Mouse (Mus musculus): ENCODE data around the gene Nav1.

The Nav1 gene

DNA sequence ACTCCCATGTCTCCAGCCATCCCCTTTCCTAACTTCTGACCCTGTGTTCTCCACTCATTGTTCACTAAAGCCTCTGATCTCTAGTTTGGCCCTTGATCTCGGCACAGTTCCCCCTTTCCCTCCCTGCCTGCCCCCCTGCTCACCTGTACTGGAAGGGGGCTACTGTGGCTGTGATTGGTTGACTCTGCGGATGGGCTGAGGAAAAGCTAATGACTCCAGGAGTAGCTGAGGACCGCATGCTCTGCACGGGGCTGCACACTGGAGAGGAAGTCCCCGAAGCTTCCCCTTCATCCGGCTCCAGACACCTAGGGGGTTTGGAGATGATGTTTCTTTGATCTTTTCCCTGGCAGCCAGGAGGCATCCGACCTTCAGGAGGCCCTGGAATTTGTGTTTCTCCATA lies at the start of gene Nav1:
Nav1 (minus strand) TSS at position 277 of the 400 bp plus-strand sequence.
- no peak for DNase-seq

GRCm38 (mm10) chr1:135653909-135654308 lies 46.8 kb upstream of the Nav1 start:
- no peak for DNase-seq

GRCm38 (mm10) chr1:135645459-135646195 lies 38.5 kb upstream of the Nav1 start:
- DNase-seq, result no peak

GRCm38 (mm10) chr1:135644110-135644509 lies 37.0 kb upstream of the Nav1 start:
- no peak for DNase-seq

GRCm38 (mm10) chr1:135643691-135644090 lies 36.6 kb upstream of the Nav1 start:
- no peak for DNase-seq

DNA sequence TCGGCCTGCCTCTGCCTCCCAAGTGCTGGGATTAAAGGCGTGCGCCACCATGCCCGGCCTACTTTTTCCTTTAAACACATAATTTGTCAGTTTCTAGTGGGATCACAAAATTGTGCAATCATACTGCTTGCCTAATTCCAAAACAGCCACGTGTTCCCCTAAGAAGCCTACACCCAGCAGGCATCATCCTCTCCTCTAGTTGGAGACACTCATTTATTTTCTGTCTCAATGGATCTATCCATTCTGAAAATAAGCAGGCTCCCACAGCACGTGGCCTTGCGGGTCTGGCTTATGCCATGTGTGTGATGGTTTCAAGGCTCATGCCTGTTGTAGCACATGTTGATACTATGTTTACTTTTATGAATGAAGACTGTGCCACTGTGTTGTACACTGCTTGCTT lies 32.8 kb upstream of the Nav1 start:
- DNase-seq, result no peak

GRCm38 (mm10) chr1:135639093-135639492 lies 32.0 kb upstream of the Nav1 start:
- no peak for DNase-seq

GRCm38 (mm10) chr1:135637574-135638008 lies 30.5 kb upstream of the Nav1 start:
- DNase-seq, result no peak

- DNase-seq, result no peak
Measured at GRCm38 (mm10) chr1:135636111-135636511, 29.0 kb upstream of the Nav1 start.

- DNase-seq, result no peak
Measured at GRCm38 (mm10) chr1:135635323-135636064, 28.4 kb upstream of the Nav1 start.

DNA sequence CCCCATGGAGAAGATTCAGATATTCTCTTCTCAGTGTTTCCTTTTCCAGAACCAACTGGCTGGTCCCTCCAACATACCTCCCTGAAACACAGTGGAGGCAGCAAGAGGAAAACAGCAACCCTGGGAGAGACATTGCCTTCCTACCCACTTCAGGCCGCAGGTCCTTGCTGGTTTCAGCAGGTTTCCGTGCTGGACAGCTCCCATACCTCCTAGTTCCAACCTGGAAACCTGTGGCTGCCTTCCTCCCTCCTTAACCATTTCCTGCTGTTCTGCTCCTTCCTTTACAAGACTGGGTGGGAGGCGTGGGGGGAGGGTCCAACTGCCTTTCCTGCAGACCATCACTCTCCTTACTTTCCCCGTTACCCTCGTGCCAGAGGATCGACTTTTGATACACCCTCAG lies 27.7 kb upstream of the Nav1 start:
- DNase-seq, result peak; percentile 24

DNA sequence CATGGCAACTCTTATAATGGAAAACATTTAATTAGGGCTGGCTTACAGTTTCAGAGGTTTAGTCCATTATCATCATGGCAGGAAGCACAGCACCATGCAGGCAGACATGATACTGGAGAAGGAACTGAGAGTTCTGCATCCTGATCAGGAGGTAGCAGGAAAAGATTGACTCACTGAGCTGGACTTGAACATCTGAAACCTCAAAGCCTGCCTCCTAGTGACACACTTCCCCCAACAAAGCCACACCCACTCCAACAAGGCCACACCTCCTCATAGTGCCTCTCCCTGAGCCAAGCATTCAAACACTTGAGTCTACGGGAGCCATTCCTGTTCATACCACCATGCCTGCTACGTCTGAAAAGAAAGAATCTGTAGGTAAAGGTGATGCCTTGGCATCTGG lies 26.8 kb upstream of the Nav1 start:
- no peak for DNase-seq

GRCm38 (mm10) chr1:135633478-135633877 lies 26.4 kb upstream of the Nav1 start:
- no peak for DNase-seq

GRCm38 (mm10) chr1:135632199-135632598 lies 25.1 kb upstream of the Nav1 start:
- DNase-seq, result no peak

- DNase-seq, result peak; percentile 83
Measured at GRCm38 (mm10) chr1:135631515-135631914, 24.4 kb upstream of the Nav1 start.

- no peak for DNase-seq
Measured at GRCm38 (mm10) chr1:135629846-135630245, 22.8 kb upstream of the Nav1 start.

- DNase-seq, result no peak
Measured at GRCm38 (mm10) chr1:135626218-135626617, 19.1 kb upstream of the Nav1 start.

DNA sequence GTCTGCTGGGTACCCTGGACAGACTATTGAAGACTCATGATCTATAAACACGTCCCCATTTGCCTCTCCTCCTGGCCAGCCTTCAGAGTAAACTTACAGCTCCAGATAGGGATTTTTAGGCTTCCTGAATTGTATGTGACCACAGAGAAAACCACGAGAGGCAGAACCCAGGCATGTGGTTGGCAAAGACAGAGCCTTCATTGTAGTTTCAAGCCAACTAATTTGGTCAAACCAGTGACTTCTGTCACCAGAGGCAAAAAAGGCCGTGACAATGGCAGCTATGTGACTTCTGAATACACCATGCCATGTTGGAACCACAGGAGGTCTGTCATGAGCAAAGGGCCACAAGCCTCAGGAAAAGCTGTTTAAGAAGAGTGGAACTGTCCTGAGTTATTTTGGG lies 18.6 kb upstream of the Nav1 start:
- DNase-seq, result no peak

GRCm38 (mm10) chr1:135624646-135625045 lies 17.6 kb upstream of the Nav1 start:
- no peak for DNase-seq

DNA sequence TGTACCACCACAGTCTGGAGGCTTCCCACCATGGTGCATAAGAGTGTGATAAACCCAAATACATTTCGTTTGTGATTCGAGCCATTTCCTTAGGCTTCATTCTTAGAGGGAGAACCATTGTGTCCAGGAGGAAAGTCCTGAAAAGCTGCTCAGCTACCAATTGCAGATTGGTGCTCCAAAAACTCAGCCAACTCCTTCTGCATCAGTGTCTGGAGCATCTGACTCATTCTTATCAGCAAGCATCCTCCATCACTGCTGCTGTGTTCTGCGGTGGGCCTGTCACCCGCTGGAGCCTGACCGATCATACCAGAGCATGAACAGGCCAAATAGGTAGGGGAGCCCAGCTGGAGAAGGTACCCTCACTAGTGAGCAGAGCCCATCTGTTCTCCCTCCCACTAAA lies 16.0 kb upstream of the Nav1 start:
- DNase-seq, result no peak

DNA sequence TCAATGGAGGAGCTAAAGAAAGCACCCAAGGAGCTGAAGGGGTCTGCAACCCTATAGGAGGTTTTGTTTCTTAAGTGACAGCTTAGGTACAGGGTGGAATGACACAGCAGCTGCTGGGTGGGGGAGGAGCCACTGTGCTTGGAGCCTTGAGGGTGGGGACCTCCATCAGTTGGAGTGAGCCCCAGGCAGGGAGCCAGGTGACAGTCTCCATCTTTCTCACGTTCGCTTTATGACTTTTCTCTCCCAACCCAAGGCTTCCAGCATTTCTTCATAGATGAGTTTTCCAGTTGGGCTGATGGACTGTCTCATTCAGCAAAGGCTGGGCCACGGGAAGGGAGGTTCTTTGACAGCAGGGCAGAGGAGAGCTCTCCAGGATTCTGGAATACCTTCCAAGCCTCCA lies 14.2 kb upstream of the Nav1 start:
- DNase-seq, result no peak

GRCm38 (mm10) chr1:135619932-135620391 lies 12.9 kb upstream of the Nav1 start:
- no peak for DNase-seq

DNA sequence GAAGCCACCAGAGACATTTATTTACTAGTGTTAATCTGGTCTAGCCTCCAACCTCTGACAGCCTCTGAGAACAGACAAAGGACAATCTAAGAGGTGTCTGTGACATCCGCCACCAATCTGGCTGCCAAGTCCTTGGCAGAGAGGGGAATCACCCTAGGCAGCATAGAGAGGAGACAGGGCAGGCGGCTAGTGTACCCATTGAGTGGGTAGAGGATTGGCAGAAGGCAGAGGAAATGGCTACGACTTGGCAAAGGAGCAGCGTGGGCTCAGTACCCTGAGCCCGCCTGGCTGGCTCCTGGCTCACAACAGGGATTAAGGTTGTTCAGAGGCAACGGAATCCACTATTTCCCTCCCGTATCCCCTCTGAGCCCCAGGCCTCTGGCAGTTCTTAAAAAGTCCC lies 12.0 kb upstream of the Nav1 start:
- no peak for DNase-seq

DNA sequence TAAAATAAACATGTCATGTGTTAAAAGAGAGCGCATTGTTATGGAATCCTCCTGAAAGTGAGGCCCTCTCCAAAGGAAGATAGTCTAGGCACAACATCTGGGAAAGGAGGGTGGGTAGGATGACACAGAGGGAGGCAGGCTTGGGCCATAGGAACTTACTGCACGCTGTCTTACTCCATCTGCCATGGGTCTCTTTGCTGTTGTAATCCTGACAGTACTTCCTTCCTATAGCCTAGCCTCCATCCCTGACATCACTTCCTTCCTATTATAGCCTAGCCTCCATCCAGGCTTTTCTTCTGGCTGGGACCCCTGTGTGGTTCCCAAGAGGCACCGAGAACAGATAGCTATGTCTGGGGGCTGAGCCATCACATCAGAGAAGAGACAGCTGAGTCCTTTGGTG lies 10.2 kb upstream of the Nav1 start:
- DNase-seq, result no peak
